Mouse (Mus musculus): ENCODE data around the gene Scaf1. TPM values are rescaled to one million over a fixed set of nuclear protein-coding genes. Genes with fewer than 3 reads are reported as not detected.
A peak's percentile ranks its signal among the peaks of the same experiment; 100 is the strongest.

Gene Scaf1
- polyA plus RNA-seq, 1 experiment from 2014 or later = 47.5 TPM

DNA sequence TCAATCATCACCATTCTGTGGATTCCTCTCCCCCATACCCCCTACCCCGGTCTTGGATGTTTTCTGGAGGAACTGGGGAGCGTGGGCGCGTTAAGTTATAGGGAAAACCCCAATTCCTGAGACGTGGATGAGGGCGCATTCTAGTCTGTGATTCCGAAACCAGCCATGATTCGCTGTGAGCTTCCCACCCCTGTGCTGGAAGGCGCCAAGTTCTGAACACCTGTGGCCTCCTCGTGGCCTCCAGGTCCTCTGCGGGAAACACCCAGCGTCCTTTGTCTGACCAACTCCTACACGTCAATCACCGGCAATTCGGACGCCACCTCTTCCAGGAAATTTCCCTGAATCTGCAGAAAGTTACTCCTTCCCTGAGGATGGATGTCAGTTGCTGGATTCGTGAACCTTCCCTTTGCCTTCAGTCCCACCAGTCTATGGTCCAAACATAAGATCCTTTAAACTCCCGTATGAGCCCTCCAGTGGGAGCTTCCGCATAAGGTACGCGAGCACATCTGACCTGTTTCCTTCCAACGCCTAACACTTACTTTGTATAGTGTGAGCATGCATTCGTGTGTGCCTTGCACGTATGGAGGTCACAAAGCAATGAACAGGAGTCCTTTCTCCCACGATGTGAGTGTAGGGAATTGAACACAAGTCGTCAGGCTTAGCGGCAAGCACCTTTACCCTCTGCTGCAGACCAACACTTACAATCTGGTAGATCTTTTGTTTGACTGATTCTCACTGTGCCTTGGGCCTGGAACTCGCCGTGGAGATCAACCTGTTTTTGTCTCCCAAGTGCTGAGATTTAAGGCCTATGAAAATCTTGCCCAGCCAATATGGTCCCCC is 29.1 kb downstream of the Scaf1 start:
- peak overlapping the region; percentile 94 for H3K4me3 ChIP-seq (ENCODE audit: low read depth, low read length)
- peaks cover 19% of the 10 kb centered on the region for H3K4me1 ChIP-seq (ENCODE audit: control insufficient read depth, insufficient read depth, low read length)
- H3K27me3 ChIP-seq (replicated peaks; ENCODE audit: control insufficient read depth, insufficient read depth, low read length) = no peaks in the 10 kb centered on the region
- peak overlapping the region; percentile 77 for H3K9ac ChIP-seq (ENCODE audit: low read depth, low read length)
- H3K4me2 ChIP-seq (ENCODE audit: low read depth, low read length) = peak overlapping the region; percentile 75
- DNase-seq (ENCODE audit: low spot score) (no peak), ATAC-seq (ENCODE audit: low read depth) (peak; percentile 16)
- no peaks in the 10 kb centered on the region for H3K9me3 ChIP-seq (ENCODE audit: control insufficient read depth, low read length)
- peaks cover 49% of the 10 kb centered on the region for H3K36me3 ChIP-seq (ENCODE audit: control insufficient read depth, insufficient read depth, low read length)
- WGBS = under 1% methylated on average over 29 of the region's 29 CpGs
- peak overlapping the region; percentile 95 for H3K27ac ChIP-seq (replicated peaks; ENCODE audit: low read depth, low read length)

DNA sequence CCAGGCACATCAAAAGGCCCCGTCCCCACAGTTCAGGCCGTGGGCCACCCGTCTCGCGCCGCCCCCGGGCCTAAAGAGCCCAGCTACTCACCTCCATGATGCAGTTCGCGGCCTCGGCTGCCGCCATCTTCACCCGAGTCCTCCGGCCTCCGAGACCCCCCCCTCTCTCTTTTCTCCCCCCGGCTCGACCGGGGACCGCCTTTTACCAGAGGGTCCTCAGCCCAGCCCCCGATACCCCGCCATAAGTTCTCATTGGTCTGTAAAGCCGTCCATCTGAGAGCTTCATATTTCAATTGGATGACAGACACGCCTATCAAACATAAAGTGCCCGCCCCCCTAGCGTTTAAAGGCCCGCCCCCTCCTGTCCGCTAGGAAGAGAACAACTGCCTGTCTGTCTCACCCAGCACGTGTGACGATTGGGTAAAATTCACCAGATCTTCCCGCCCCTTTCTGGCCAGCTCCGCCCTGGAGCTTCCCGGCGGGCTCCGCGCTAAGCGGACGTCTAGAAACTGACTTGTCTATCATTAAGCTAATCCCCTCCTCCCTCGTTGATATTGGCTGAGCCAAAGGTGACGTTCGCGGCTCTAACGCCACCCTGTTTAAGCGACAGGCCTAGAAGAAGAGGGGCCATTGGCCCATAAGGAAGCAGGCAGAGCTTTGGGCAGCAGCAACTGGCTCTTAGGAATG is 29.8 kb downstream of the Scaf1 start, which contains the start of gene Prmt1:
Gene Prmt1 (minus strand): TSS at position 377 of the 687 bp plus-strand sequence.
- Histone ChIP-seq H3K27me3 (replicated peaks; ENCODE audit: control insufficient read depth, insufficient read depth, low read length) (no peaks in the 10 kb centered on the region), H3K36me3 (ENCODE audit: control insufficient read depth, insufficient read depth, low read length) (peaks cover 49% of the 10 kb centered on the region), H3K4me3 (ENCODE audit: low read depth, low read length) (peak within 1 kb of the TSS; percentile 94), H3K9me3 (ENCODE audit: control insufficient read depth, low read length) (no peaks in the 10 kb centered on the region), H3K4me1 (ENCODE audit: control insufficient read depth, insufficient read depth, low read length) (peaks cover 19% of the 10 kb centered on the region), H3K27ac (replicated peaks; ENCODE audit: low read depth, low read length) (peak within 1 kb of the TSS; percentile 95), H3K9ac (ENCODE audit: low read depth, low read length) (peak within 1 kb of the TSS; percentile 96), H3K4me2 (ENCODE audit: low read depth, low read length) (peak within 1 kb of the TSS; percentile 75)
- ATAC-seq (ENCODE audit: low read depth) = peak; percentile 96
- peak; percentile 100 for DNase-seq (ENCODE audit: low spot score)
- WGBS = under 1% methylated on average over 37 of the region's 42 CpGs

GRCm38 (mm10) chr7:44985595-44986191 is 30.5 kb downstream of the Scaf1 start:
- DNase-seq (ENCODE audit: low spot score) (peak; percentile 84), ATAC-seq (ENCODE audit: low read depth) (no peak)
- Histone ChIP-seq H3K36me3 (ENCODE audit: control insufficient read depth, insufficient read depth, low read length) (peaks cover 49% of the 10 kb centered on the region), H3K9me3 (ENCODE audit: control insufficient read depth, low read length) (no peaks in the 10 kb centered on the region), H3K9ac (ENCODE audit: low read depth, low read length) (peak overlapping the region; percentile 96), H3K4me2 (ENCODE audit: low read depth, low read length) (peak overlapping the region; percentile 54), H3K4me1 (ENCODE audit: control insufficient read depth, insufficient read depth, low read length) (peaks cover 19% of the 10 kb centered on the region), H3K4me3 (ENCODE audit: low read depth, low read length) (peak overlapping the region; percentile 94), H3K27ac (replicated peaks; ENCODE audit: low read depth, low read length) (peak overlapping the region; percentile 95), H3K27me3 (replicated peaks; ENCODE audit: control insufficient read depth, insufficient read depth, low read length) (no peaks in the 10 kb centered on the region)
- WGBS = under 1% methylated on average over 22 of the region's 45 CpGs

GRCm38 (mm10) chr7:44984833-44985164 is 31.4 kb downstream of the Scaf1 start:
- no peak for ATAC-seq (ENCODE audit: low read depth)
- H3K27ac ChIP-seq (replicated peaks; ENCODE audit: low read depth, low read length) = no peak overlapping the region; the same call in 1 of the 2 replicates
- peak overlapping the region; percentile 96; the same call in 1 of the 2 replicates for H3K9ac ChIP-seq (ENCODE audit: low read depth, low read length)
- peak overlapping the region; percentile 54 for H3K4me2 ChIP-seq (ENCODE audit: low read depth, low read length)
- WGBS = 37% methylated on average over 3 of the region's 3 CpGs
- peaks cover 50% of the 10 kb centered on the region for H3K36me3 ChIP-seq (ENCODE audit: control insufficient read depth, insufficient read depth, low read length)
- DNase-seq (ENCODE audit: low spot score) = no peak
- H3K9me3 ChIP-seq (ENCODE audit: control insufficient read depth, low read length) = no peaks in the 10 kb centered on the region
- peak overlapping the region; percentile 94 for H3K4me3 ChIP-seq (ENCODE audit: low read depth, low read length)
- peaks cover 19% of the 10 kb centered on the region for H3K4me1 ChIP-seq (ENCODE audit: control insufficient read depth, insufficient read depth, low read length)
- no peaks in the 10 kb centered on the region for H3K27me3 ChIP-seq (replicated peaks; ENCODE audit: control insufficient read depth, insufficient read depth, low read length)

GRCm38 (mm10) chr7:44983944-44984832 is 32.0 kb downstream of the Scaf1 start:
- ATAC-seq (ENCODE audit: low read depth) (no peak), DNase-seq (ENCODE audit: low spot score) (no peak)
- Histone ChIP-seq H3K9ac (ENCODE audit: low read depth, low read length) (0 out of 2 replicates have a peak overlapping the region, but pooled peaks have one; percentile 25), H3K4me1 (ENCODE audit: control insufficient read depth, insufficient read depth, low read length) (peaks cover 19% of the 10 kb centered on the region), H3K4me3 (ENCODE audit: low read depth, low read length) (peak overlapping the region; percentile 94), H3K9me3 (ENCODE audit: control insufficient read depth, low read length) (no peaks in the 10 kb centered on the region), H3K36me3 (ENCODE audit: control insufficient read depth, insufficient read depth, low read length) (peaks cover 52% of the 10 kb centered on the region), H3K4me2 (ENCODE audit: low read depth, low read length) (peak overlapping the region; percentile 54), H3K27me3 (replicated peaks; ENCODE audit: control insufficient read depth, insufficient read depth, low read length) (no peaks in the 10 kb centered on the region), H3K27ac (replicated peaks; ENCODE audit: low read depth, low read length) (no peak overlapping the region; the same call in 1 of the 2 replicates)
- WGBS = 74% methylated on average over 7 of the region's 7 CpGs

GRCm38 (mm10) chr7:44983085-44983484 is 33.1 kb downstream of the Scaf1 start:
- Histone ChIP-seq H3K9ac (ENCODE audit: low read depth, low read length) (no peak overlapping the region), H3K4me3 (ENCODE audit: low read depth, low read length) (no peak overlapping the region), H3K4me1 (ENCODE audit: control insufficient read depth, insufficient read depth, low read length) (peaks cover 16% of the 10 kb centered on the region), H3K36me3 (ENCODE audit: control insufficient read depth, insufficient read depth, low read length) (peaks cover 61% of the 10 kb centered on the region), H3K27ac (replicated peaks; ENCODE audit: low read depth, low read length) (no peak overlapping the region), H3K27me3 (replicated peaks; ENCODE audit: control insufficient read depth, insufficient read depth, low read length) (no peaks in the 10 kb centered on the region), H3K4me2 (ENCODE audit: low read depth, low read length) (no peak overlapping the region), H3K9me3 (ENCODE audit: control insufficient read depth, low read length) (no peaks in the 10 kb centered on the region)
- DNase-seq (ENCODE audit: low spot score) (peak; percentile 71), ATAC-seq (ENCODE audit: low read depth) (no peak)
- 31% methylated on average over 6 of the region's 6 CpGs for WGBS

DNA sequence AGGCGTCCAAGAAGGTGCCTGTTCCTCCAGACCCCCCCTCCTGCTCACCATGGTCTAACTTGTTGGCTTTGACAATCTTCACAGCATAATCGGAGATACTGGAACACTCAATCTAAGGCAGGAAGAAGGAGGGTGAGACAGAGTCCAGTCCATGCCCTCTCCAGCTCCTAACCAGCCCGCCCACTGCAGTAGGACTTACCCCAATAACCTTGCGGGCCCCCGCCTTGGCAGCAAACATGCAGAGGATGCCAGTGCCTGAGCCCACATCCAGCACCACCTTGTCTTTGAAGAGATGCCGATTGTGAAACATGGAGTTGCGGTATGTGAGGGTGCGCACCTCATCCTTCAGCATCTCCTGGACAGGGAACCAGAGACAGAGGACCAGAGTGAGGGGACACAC is 34.6 kb downstream of the Scaf1 start:
- Histone ChIP-seq H3K4me3 (ENCODE audit: low read depth, low read length) (no peak overlapping the region), H3K27me3 (replicated peaks; ENCODE audit: control insufficient read depth, insufficient read depth, low read length) (no peaks in the 10 kb centered on the region), H3K36me3 (ENCODE audit: control insufficient read depth, insufficient read depth, low read length) (peaks cover 76% of the 10 kb centered on the region), H3K9ac (ENCODE audit: low read depth, low read length) (no peak overlapping the region), H3K4me2 (ENCODE audit: low read depth, low read length) (no peak overlapping the region), H3K27ac (replicated peaks; ENCODE audit: low read depth, low read length) (no peak overlapping the region), H3K4me1 (ENCODE audit: control insufficient read depth, insufficient read depth, low read length) (peaks cover 11% of the 10 kb centered on the region), H3K9me3 (ENCODE audit: control insufficient read depth, low read length) (no peaks in the 10 kb centered on the region)
- 94% methylated on average over 8 of the region's 8 CpGs for WGBS
- ATAC-seq (ENCODE audit: low read depth) (no peak), DNase-seq (ENCODE audit: low spot score) (no peak)

GRCm38 (mm10) chr7:44978300-44978699 is 37.9 kb downstream of the Scaf1 start:
- Histone ChIP-seq H3K27me3 (replicated peaks; ENCODE audit: control insufficient read depth, insufficient read depth, low read length) (no peaks in the 10 kb centered on the region), H3K4me3 (ENCODE audit: low read depth, low read length) (no peak overlapping the region), H3K36me3 (ENCODE audit: control insufficient read depth, insufficient read depth, low read length) (peaks cover 80% of the 10 kb centered on the region), H3K4me2 (ENCODE audit: low read depth, low read length) (no peak overlapping the region), H3K27ac (replicated peaks; ENCODE audit: low read depth, low read length) (no peak overlapping the region), H3K4me1 (ENCODE audit: control insufficient read depth, insufficient read depth, low read length) (no peaks in the 10 kb centered on the region; the same call in 1 of the 2 replicates), H3K9me3 (ENCODE audit: control insufficient read depth, low read length) (no peaks in the 10 kb centered on the region), H3K9ac (ENCODE audit: low read depth, low read length) (no peak overlapping the region)
- no peak for ATAC-seq (ENCODE audit: low read depth)
- WGBS = 91% methylated on average over 3 of the region's 3 CpGs
- no peak for DNase-seq (ENCODE audit: low spot score)
